Mouse (Mus musculus): ENCODE data around the gene Tal1. TPM values are rescaled to one million over a fixed set of nuclear protein-coding genes. Genes with fewer than 3 reads are reported as not detected.

The Tal1 gene
- polyA plus RNA-seq, 1 experiment from 2014 or later, result 10.3 TPM

- no peak for ATAC-seq (ENCODE audit: low FRiP score)
- H3K27ac ChIP-seq (ENCODE audit: low read depth, low read length), result no peak overlapping the region
- no peak overlapping the region for H3K4me3 ChIP-seq (ENCODE audit: low read depth, low read length)
- no peaks in the 10 kb centered on the region for H3K4me1 ChIP-seq (replicated peaks; ENCODE audit: control insufficient read depth, insufficient read depth, low read length)
- WGBS, result 75% methylated on average over 2 of the region's 2 CpGs
- no peak for DNase-seq (ENCODE audit: low spot score)
- H3K4me2 ChIP-seq (replicated peaks; ENCODE audit: low read depth, low read length), result no peak overlapping the region
- no peak overlapping the region for H3K9ac ChIP-seq (ENCODE audit: low read depth, low read length)
- H3K27me3 ChIP-seq (ENCODE audit: control insufficient read depth, insufficient read depth, low read length), result no peaks in the 10 kb centered on the region
- H3K36me3 ChIP-seq (ENCODE audit: control insufficient read depth, insufficient read depth, low read length), result no peaks in the 10 kb centered on the region
- no peaks in the 10 kb centered on the region for H3K9me3 ChIP-seq (ENCODE audit: control insufficient read depth, low read length)
These were observed 54.9 kb downstream of the Tal1 start for GRCm38 (mm10) chr4:115111167-115111566.

- Histone ChIP-seq H3K27me3 (ENCODE audit: control insufficient read depth, insufficient read depth, low read length) (no peaks in the 10 kb centered on the region), H3K9ac (ENCODE audit: low read depth, low read length) (no peak overlapping the region), H3K4me2 (replicated peaks; ENCODE audit: low read depth, low read length) (no peak overlapping the region), H3K4me3 (ENCODE audit: low read depth, low read length) (no peak overlapping the region), H3K36me3 (ENCODE audit: control insufficient read depth, insufficient read depth, low read length) (no peaks in the 10 kb centered on the region), H3K4me1 (replicated peaks; ENCODE audit: control insufficient read depth, insufficient read depth, low read length) (no peaks in the 10 kb centered on the region), H3K9me3 (ENCODE audit: control insufficient read depth, low read length) (no peaks in the 10 kb centered on the region), H3K27ac (ENCODE audit: low read depth, low read length) (no peak overlapping the region)
- no peak for DNase-seq (ENCODE audit: low spot score)
- ATAC-seq (ENCODE audit: low FRiP score), result no peak
- WGBS, result 23% methylated on average over 5 of the region's 5 CpGs
These were observed 57.0 kb downstream of the Tal1 start for GRCm38 (mm10) chr4:115113266-115113665.

GRCm38 (mm10) chr4:115119642-115120041, 63.4 kb downstream of the Tal1 start:
- Histone ChIP-seq H3K4me2 (replicated peaks; ENCODE audit: low read depth, low read length) (no peak overlapping the region), H3K9ac (ENCODE audit: low read depth, low read length) (no peak overlapping the region), H3K27me3 (ENCODE audit: control insufficient read depth, insufficient read depth, low read length) (no peaks in the 10 kb centered on the region), H3K36me3 (ENCODE audit: control insufficient read depth, insufficient read depth, low read length) (no peaks in the 10 kb centered on the region), H3K27ac (ENCODE audit: low read depth, low read length) (no peak overlapping the region), H3K9me3 (ENCODE audit: control insufficient read depth, low read length) (no peaks in the 10 kb centered on the region), H3K4me3 (ENCODE audit: low read depth, low read length) (no peak overlapping the region), H3K4me1 (replicated peaks; ENCODE audit: control insufficient read depth, insufficient read depth, low read length) (no peaks in the 10 kb centered on the region)
- 90% methylated on average over 3 of the region's 3 CpGs for WGBS
- ATAC-seq (ENCODE audit: low FRiP score), result no peak
- DNase-seq (ENCODE audit: low spot score), result no peak

GRCm38 (mm10) chr4:115121162-115121561, 64.9 kb downstream of the Tal1 start:
- Histone ChIP-seq H3K4me2 (replicated peaks; ENCODE audit: low read depth, low read length) (no peak overlapping the region), H3K9ac (ENCODE audit: low read depth, low read length) (no peak overlapping the region), H3K9me3 (ENCODE audit: control insufficient read depth, low read length) (no peaks in the 10 kb centered on the region), H3K36me3 (ENCODE audit: control insufficient read depth, insufficient read depth, low read length) (no peaks in the 10 kb centered on the region), H3K27ac (ENCODE audit: low read depth, low read length) (no peak overlapping the region), H3K4me3 (ENCODE audit: low read depth, low read length) (no peak overlapping the region), H3K27me3 (ENCODE audit: control insufficient read depth, insufficient read depth, low read length) (no peaks in the 10 kb centered on the region), H3K4me1 (replicated peaks; ENCODE audit: control insufficient read depth, insufficient read depth, low read length) (no peaks in the 10 kb centered on the region)
- ATAC-seq (ENCODE audit: low FRiP score), result no peak
- 83% methylated on average over 2 of the region's 2 CpGs for WGBS
- DNase-seq (ENCODE audit: low spot score), result no peak

Other genes starting within 250 kb of the Tal1 start
- not detected in 2 replicates for gene Gm12830, start 234.7 kb upstream of the Tal1 start, polyA plus RNA-seq (2014; fragmentation: Nextera tagmentation; extraction: Ambion mirVana)
- 0.74 and 0.93 TPM in 2 replicates for gene Foxd2, start 147.6 kb upstream of the Tal1 start, polyA plus RNA-seq (2014; fragmentation: Nextera tagmentation; extraction: Ambion mirVana)
- not detected in 2 replicates for gene Foxe3, start 130.4 kb upstream of the Tal1 start, polyA plus RNA-seq (2014; fragmentation: Nextera tagmentation; extraction: Ambion mirVana)
- gene Cmpk1, start 69.2 kb upstream of the Tal1 start, polyA plus RNA-seq (2014; fragmentation: Nextera tagmentation; extraction: Ambion mirVana), result 134 and 150 TPM in 2 replicates
- 18.3 and 23.0 TPM in 2 replicates for gene Stil, start 56.3 kb upstream of the Tal1 start, polyA plus RNA-seq (2014; fragmentation: Nextera tagmentation; extraction: Ambion mirVana)
- 12.8 and 16.0 TPM in 2 replicates for gene Pdzk1ip1, start 32.3 kb downstream of the Tal1 start, polyA plus RNA-seq (2014; fragmentation: Nextera tagmentation; extraction: Ambion mirVana)
- 0.75 and 0.79 TPM in 2 replicates for gene Cyp4x1, start 77.9 kb downstream of the Tal1 start, polyA plus RNA-seq (2014; fragmentation: Nextera tagmentation; extraction: Ambion mirVana)
- not detected in 2 replicates for gene Cyp4a29, start 185.7 kb downstream of the Tal1 start, polyA plus RNA-seq (2014; fragmentation: Nextera tagmentation; extraction: Ambion mirVana)
- not detected in 2 replicates for gene Cyp4a12a, start 242.6 kb downstream of the Tal1 start, polyA plus RNA-seq (2014; fragmentation: Nextera tagmentation; extraction: Ambion mirVana)